Mouse (Mus musculus) adrenal gland (tissue): Measurements from ENCODE around the gene D630039A03Rik.

Experiments used
- intact Hi-C: fragments of 180-260 bp; cut with DNase I; formaldehyde crosslinking; loops from one replicate; pipeline ENCODE4 v1.15.1; 2025
- long read RNA-seq, 2 experiments: library from polyadenylated mRNA; unstranded; transcript quantifications; one replicate each; pipeline ENCODE4 v2.0.0; 2020; ENCODE audit warnings: borderline replicate concordance in 1 of 2; ENCODE audit not compliant: insufficient replicate concordance in 1 of 2

D630039A03Rik gene
- long read RNA-seq, experiment 1, partial matches to known transcripts, result 1 of 6 reads
- long read RNA-seq, experiment 1, other reads (novel, unspliced or antisense), result 2 of 6 reads
- long read RNA-seq, experiment 2, partial matches to known transcripts, result 1 of 4 reads
- long read RNA-seq, experiment 2, other reads (novel, unspliced or antisense), result 0 of 4 reads

- intact Hi-C loops, result no loop called here
Measured at GRCm38 (mm10) chr4:57916201-57916661, at the start of gene D630039A03Rik. TSS of gene D630039A03Rik (minus strand) at chr4:57916297.

- intact Hi-C loops, result no loop called here
Measured at GRCm38 (mm10) chr4:57965516-57965915, 49.4 kb upstream of the D630039A03Rik start.

DNA sequence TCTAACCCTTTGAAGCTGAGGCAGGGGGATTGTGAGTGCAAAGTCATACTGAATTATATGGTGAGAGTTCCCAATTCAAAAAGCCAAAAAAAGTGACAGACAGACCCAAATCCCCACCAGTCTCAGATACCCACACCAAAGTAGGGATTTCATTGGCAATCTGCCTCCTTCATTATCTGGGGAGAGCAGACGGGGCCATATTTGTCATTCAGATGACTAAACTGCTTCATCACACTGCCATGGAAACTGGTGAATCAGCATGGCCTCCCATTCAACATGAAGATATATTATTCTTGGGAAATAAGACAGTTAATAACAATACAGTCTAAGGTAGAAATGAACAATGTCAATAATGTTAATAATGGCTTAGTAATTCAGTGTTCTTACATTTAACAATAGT, 48.0 kb upstream of the D630039A03Rik start:
- intact Hi-C loops, result no loop called here

GRCm38 (mm10) chr4:57959056-57959455, 43.0 kb upstream of the D630039A03Rik start:
- intact Hi-C loops, result no loop called here

DNA sequence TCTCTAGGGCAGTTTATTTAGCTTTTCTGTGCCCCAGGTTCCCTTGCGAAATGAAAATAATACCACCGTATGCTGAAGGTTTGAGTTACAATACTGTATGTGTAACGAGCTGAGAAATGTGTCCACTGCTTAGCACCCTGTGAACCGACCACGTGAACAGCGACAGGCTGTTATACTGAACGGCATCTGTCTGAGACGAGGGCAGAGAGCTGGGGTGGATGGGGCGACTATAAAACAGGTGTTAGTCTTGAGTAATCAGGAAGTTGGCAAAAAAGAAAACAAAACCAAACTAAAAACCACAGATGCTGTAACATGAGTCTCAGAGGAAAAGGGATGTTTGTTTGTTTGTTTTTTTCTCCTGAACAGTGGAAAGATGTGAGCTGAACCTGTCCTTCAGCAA, 42.0 kb upstream of the D630039A03Rik start:
- intact Hi-C loops, result no loop called here

GRCm38 (mm10) chr4:57957200-57958085, 41.3 kb upstream of the D630039A03Rik start:
- intact Hi-C loops, result no loop called here

GRCm38 (mm10) chr4:57956029-57956960, 40.2 kb upstream of the D630039A03Rik start, which contains the start of gene Txn1:
TSS of gene Txn1 (minus strand) at chr4:57956411.
- intact Hi-C loops, result no loop called here

- intact Hi-C loops, result no loop called here
Measured at GRCm38 (mm10) chr4:57955544-57955958, 39.5 kb upstream of the D630039A03Rik start.

GRCm38 (mm10) chr4:57954991-57955390, 38.9 kb upstream of the D630039A03Rik start:
- intact Hi-C loops, result no loop called here

GRCm38 (mm10) chr4:57954580-57954979, 38.5 kb upstream of the D630039A03Rik start:
- intact Hi-C loops, result no loop called here

DNA sequence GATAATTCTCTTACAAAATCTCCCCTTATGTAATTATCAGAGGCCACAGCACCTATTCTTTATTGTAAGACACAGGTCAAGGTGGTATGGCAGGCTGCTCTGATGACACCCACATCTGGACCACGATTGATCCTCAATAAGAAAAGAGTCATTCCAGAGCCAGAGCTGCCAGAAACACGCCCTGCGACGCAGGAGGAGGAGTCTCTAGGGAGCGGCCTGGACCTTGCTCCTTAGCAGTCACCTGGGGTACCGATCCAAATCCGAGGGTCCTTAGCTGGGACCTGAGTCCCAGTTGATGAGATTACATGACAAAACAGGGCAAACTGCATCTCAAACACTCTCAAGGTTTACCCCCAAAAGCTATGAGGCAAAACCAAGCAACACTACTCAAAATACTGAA, 37.7 kb upstream of the D630039A03Rik start:
- intact Hi-C loops, result no loop called here

DNA sequence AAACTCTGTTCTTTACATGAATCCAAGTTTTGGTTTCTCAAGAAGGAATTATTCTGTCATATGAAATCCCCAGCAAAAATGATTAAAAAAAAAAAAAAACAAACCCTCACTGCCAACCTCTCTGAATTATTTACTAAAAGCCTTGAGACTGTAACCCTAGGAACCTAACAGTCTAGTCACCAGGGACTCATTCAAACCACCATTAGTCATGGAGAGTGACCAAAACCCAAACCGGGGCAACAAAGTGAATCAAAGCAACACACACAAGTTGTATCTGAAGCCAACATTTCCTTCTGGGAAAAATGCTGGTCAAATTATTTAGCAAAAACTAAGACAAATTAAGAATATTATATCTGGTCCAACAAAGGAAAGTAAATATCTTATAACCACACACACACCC, 36.8 kb upstream of the D630039A03Rik start:
- intact Hi-C loops, result no loop called here

DNA sequence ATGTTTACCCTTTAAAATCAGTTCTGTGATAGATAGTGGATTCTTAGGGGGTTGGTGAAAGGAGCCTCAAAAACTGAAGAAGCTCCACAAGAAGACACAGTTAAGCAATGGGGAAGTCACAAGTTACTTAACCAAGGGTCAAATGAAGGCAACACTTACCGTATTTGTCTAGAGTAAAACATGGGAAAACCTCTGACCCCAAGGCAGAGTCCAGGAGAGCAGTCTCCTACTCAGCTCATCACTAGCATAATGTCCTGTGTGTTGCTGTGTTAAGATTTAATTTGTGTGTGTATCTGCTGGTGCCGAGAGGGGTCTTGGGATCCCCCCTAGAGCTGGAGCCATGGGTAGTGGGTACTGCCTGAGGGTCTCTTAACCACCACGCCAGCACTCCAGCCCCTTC, 36.3 kb upstream of the D630039A03Rik start:
- intact Hi-C loops, result no loop called here

DNA sequence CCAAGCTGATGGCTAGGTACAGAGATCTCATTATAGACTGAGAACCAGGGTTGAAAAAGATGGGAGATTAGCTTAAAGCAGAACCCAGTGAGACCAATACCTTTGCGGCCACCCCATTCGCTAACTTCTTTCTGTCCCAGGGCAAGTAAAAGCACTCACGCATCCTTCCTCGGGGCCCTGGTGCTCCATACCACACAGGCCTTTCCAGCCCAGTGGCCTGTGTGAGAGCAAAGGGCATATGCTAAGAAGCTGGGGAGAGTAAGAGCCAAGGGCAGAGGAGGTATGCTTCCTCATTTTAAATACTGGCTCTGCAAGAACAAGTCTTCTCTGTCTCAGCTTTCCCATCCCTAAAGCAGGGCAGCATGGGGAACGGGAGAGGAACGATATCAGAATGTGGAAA, 33.8 kb upstream of the D630039A03Rik start:
- intact Hi-C loops, result no loop called here

DNA sequence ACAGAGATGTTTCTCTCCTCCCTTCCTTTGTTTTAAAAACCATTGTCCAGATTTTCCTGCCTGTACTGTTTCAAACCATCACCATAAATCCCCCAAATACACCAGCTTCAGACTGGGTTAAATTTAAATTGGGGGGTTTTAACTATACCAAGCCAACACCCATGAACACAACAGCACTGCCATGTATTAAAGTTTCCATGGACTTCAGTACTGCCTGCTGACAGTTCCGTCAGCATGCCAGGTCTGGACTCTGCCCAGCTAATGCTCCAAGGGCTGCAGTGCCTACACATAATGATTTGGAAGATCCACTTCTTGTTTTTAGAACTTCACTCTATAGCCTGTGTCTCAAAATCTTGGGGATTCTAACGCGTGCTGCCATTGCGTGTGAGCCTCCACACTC, 31.4 kb upstream of the D630039A03Rik start:
- intact Hi-C loops, result no loop called here

DNA sequence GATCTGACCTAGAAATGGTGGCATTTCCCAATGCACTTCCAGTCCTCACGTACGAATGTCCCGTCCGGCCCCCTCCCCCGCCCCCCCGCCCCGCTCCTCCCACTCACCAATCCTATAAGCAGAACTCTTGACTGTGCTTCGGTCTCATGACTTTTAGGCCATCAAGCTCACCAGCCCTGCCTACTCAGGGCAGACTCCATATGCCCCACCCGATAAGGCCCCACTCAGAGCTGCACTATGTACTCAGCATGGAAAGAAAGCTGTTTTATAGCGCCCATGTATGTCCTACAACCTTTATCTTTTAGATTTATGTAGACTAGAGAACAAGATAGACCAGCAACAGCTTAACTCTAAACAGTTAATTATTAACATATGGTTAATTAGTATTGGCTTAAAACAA, 30.9 kb upstream of the D630039A03Rik start:
- intact Hi-C loops, result no loop called here

DNA sequence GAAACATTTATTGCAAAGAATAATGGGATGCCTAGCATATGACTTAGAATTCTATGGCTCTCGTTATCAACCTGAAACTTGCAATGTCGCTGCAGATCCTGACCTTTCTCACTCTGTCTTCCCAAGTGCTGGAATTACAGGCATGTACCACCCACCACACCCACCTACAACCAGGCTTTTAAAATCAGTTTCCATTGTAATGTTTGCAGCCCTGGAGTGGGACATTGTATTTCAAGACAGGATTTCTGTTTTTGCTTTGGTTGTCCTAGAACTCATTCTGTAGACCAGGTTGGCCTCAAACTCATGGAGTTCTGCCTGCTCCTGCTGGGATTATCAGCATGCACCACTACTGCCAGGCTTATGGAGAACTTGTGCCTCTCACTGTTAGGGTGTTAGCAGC, 26.8 kb upstream of the D630039A03Rik start:
- intact Hi-C loops, result no loop called here

GRCm38 (mm10) chr4:57940631-57941030, 24.5 kb upstream of the D630039A03Rik start:
- intact Hi-C loops, result no loop called here

- intact Hi-C loops, result loop anchor here (10.0 kb wide), 1 partner anchor 138 kb away; no protein-coding TSS in a partner anchor
Measured at GRCm38 (mm10) chr4:57937292-57937691, 21.2 kb upstream of the D630039A03Rik start.

GRCm38 (mm10) chr4:57934181-57934580, 18.1 kb upstream of the D630039A03Rik start:
- intact Hi-C loops, result loop anchor here (10.0 kb wide), 1 partner anchor 141 kb away; no protein-coding TSS in a partner anchor

- intact Hi-C loops, result loop anchor here (10.0 kb wide), 1 partner anchor 144 kb away; no protein-coding TSS in a partner anchor
Measured at GRCm38 (mm10) chr4:57930559-57931170, 14.6 kb upstream of the D630039A03Rik start.
